Mouse (Mus musculus): Measurements from ENCODE around the gene Taar7b.

- TF ChIP-seq CTCF (IDR thresholded peaks at IDR 0.05; ENCODE audit: low read depth, low read length) (no peak), POLR2A (IDR thresholded peaks at IDR 0.05; ENCODE audit: borderline replicate concordance, low read depth, low read length) (no peak)
Observed at GRCm38 (mm10) chr10:24008143-24008542, 8.4 kb downstream of the Taar7b start.

All from bone marrow macrophage, adult 2 months (primary cell).